Mouse (Mus musculus) lung, adult 10 weeks (tissue): Measurements from ENCODE around the gene Zfp772. TPM values are rescaled to one million over a fixed set of nuclear protein-coding genes. Genes with fewer than 3 reads are reported as not detected.

Experiments
- polyA plus RNA-seq: library from polyadenylated mRNA; stranded (reverse); fragments of 350-450 nt; fragmentation: Illumina TruSeq; extraction: RNeasy Lipid Tissue Mini Kit (QIAGEN cat#74804); gene quantifications from one replicate; pipeline ENCODE4 v1.2.3, GENCODE M21; 2014; ENCODE audit warnings: low read depth, low replicate concordance; ENCODE audit not compliant: insufficient read depth

The Zfp772 gene
- 3.9 TPM for polyA plus RNA-seq

GRCm38 (mm10) chr7:7209313-7210151, at the start of gene Zfp772:
Gene Zfp772, minus strand, starts transcription at chr7:7209998.

GRCm38 (mm10) chr7:7247228-7247627, 37.4 kb upstream of the Zfp772 start, which contains the start of gene Vmn2r29:
Gene Vmn2r29, minus strand, starts transcription at chr7:7247328.

GRCm38 (mm10) chr7:7171227-7172147, 38.3 kb downstream of the Zfp772 start, which contains the start of gene Zfp418:
Gene Zfp418, plus strand, starts transcription at chr7:7171330.

Other genes starting within 250 kb of the Zfp772 start
- not detected for gene Aurkc, start 214.7 kb downstream of the Zfp772 start, polyA plus RNA-seq
- 10.7 TPM for gene Zfp954, start 88.5 kb downstream of the Zfp772 start, polyA plus RNA-seq
- gene Zfp773, start 73.2 kb downstream of the Zfp772 start, polyA plus RNA-seq = 0.65 TPM
- 1.4 TPM for gene Zfp418, start 38.7 kb downstream of the Zfp772 start, polyA plus RNA-seq
- gene Vmn2r29, start 37.3 kb upstream of the Zfp772 start, polyA plus RNA-seq = 0.37 TPM
- 3.3 TPM for gene Gm45844, start 68.3 kb upstream of the Zfp772 start, polyA plus RNA-seq
- gene Clcn4, start 90.9 kb upstream of the Zfp772 start, polyA plus RNA-seq = 20.3 TPM
- gene Vmn2r30, start 127.6 kb upstream of the Zfp772 start, polyA plus RNA-seq = not detected
- gene Gm45783, start 164.6 kb upstream of the Zfp772 start, polyA plus RNA-seq = not detected
- not detected for gene Vmn2r31, start 189.7 kb upstream of the Zfp772 start, polyA plus RNA-seq